Mouse (Mus musculus) kidney, embryonic 14.5 days (tissue): ENCODE measurements around the gene Frmd4a. TPM values are rescaled to one million over a fixed set of nuclear protein-coding genes. Genes with fewer than 3 reads are reported as not detected.

Experiments
- ATAC-seq: fragments of 200-750 bp; cut with Nextera tagmentation; 2 replicates; pipeline ENCODE4 v1.8.0; 2017; ENCODE audit warnings: moderate number of reproducible peaks, mild to moderate bottlenecking, moderate TSS enrichment, moderate library complexity; ENCODE audit not compliant: low FRiP score, low TSS enrichment
- H3K27ac ChIP-seq: fragments of 300-500 bp; sonication (generic); 2 replicates; pipeline ENCODE4 v1.5.1; 2014; ENCODE audit warnings: low read depth, mild to moderate bottlenecking, low read length, moderate library complexity, mixed read lengths
- H3K27me3 ChIP-seq: fragments of 300-500 bp; sonication (generic); 2 replicates; pipeline ENCODE4 v1.6.1; 2014; ENCODE audit warnings: mild to moderate bottlenecking, low read length; ENCODE audit not compliant: control insufficient read depth, insufficient read depth
- H3K36me3 ChIP-seq: fragments of 300-500 bp; sonication (generic); 2 replicates; pipeline ENCODE4 v1.6.1; 2014; ENCODE audit warnings: low read length, mixed read lengths; ENCODE audit not compliant: control insufficient read depth, insufficient read depth
- H3K4me1 ChIP-seq: fragments of 300-500 bp; sonication (generic); 2 replicates; pipeline ENCODE4 v1.6.1; 2014; ENCODE audit warnings: low read length, mixed read lengths; ENCODE audit not compliant: control insufficient read depth, insufficient read depth
- H3K4me2 ChIP-seq: fragments of 300-500 bp; sonication (generic); replicated peaks from 2 replicates; pipeline ENCODE4 v1.6.1; 2014; ENCODE audit warnings: low read depth, mild to moderate bottlenecking, low read length
- H3K4me3 ChIP-seq: fragments of 300-500 bp; sonication (generic); 2 replicates; pipeline ENCODE4 v1.5.1; 2014; ENCODE audit warnings: mild to moderate bottlenecking, low read length
- H3K9ac ChIP-seq: fragments of 300-500 bp; sonication (generic); 2 replicates; pipeline ENCODE4 v1.6.1; 2014; ENCODE audit warnings: low read depth, mild to moderate bottlenecking, low read length, moderate library complexity
- H3K9me3 ChIP-seq: fragments of 300-500 bp; sonication (generic); 2 replicates; pipeline ENCODE4 v1.6.1; 2016; ENCODE audit warnings: low read length; ENCODE audit not compliant: control insufficient read depth
- WGBS: fragments of 180-500 bp; shearing (Covaris S2); extraction: QIAGEN DNeasy Blood & Tissue Kit; methylation state at CpG from one replicate; pipeline ENCODE4 v1.1.7; 2014; 5-methylcytosine and 5-hydroxymethylcytosine counted together
- polyA plus RNA-seq: library from polyadenylated mRNA; unstranded; fragments of >200 nt; fragmentation: Nextera tagmentation; extraction: Ambion mirVana; gene quantifications from 2 replicates; pipeline ENCODE4 v1.2.1, GENCODE M21; 2014

Frmd4a gene
- polyA plus RNA-seq, 1 experiment from 2014 or later = 39.2 TPM

GRCm38 (mm10) chr2:4267377-4267776 lies 249.9 kb downstream of the Frmd4a start:
- H3K4me2 ChIP-seq = no peak overlapping the region
- H3K9ac ChIP-seq = no peak overlapping the region
- no peak for ATAC-seq
- no peaks in the 10 kb centered on the region for H3K36me3 ChIP-seq
- H3K9me3 ChIP-seq = no peaks in the 10 kb centered on the region
- 89% methylated on average over 7 of the region's 7 CpGs for WGBS
- H3K27ac ChIP-seq = no peak overlapping the region
- no peaks in the 10 kb centered on the region for H3K4me1 ChIP-seq
- no peaks in the 10 kb centered on the region for H3K27me3 ChIP-seq
- no peak overlapping the region for H3K4me3 ChIP-seq

GRCm38 (mm10) chr2:4282777-4283176 lies 265.3 kb downstream of the Frmd4a start:
- no peaks in the 10 kb centered on the region for H3K9me3 ChIP-seq
- H3K27ac ChIP-seq = no peak overlapping the region
- H3K9ac ChIP-seq = no peak overlapping the region
- WGBS = 18% methylated on average over 5 of the region's 5 CpGs
- H3K27me3 ChIP-seq = no peaks in the 10 kb centered on the region
- peak; percentile 55; the same call in 1 of the 2 replicates for ATAC-seq
- peaks cover 10% of the 10 kb centered on the region; the same call in 1 of the 2 replicates for H3K4me1 ChIP-seq
- H3K36me3 ChIP-seq = no peaks in the 10 kb centered on the region
- H3K4me2 ChIP-seq = no peak overlapping the region
- H3K4me3 ChIP-seq = no peak overlapping the region

GRCm38 (mm10) chr2:4285693-4286291 lies 268.3 kb downstream of the Frmd4a start:
- no peaks in the 10 kb centered on the region for H3K36me3 ChIP-seq
- WGBS = 11% methylated on average over 4 of the region's 4 CpGs
- H3K4me2 ChIP-seq = no peak overlapping the region
- H3K9ac ChIP-seq = no peak overlapping the region
- no peaks in the 10 kb centered on the region for H3K9me3 ChIP-seq
- H3K4me3 ChIP-seq = no peak overlapping the region
- H3K27me3 ChIP-seq = no peaks in the 10 kb centered on the region
- H3K4me1 ChIP-seq = peaks cover 10% of the 10 kb centered on the region; the same call in 1 of the 2 replicates
- no peak overlapping the region for H3K27ac ChIP-seq
- peak; percentile 45; the same call in 1 of the 2 replicates for ATAC-seq

GRCm38 (mm10) chr2:4286390-4286901 lies 268.9 kb downstream of the Frmd4a start:
- H3K9ac ChIP-seq = no peak overlapping the region
- no peak; the same call in 1 of the 2 replicates for ATAC-seq
- WGBS = 43% methylated on average over 8 of the region's 8 CpGs
- H3K36me3 ChIP-seq = no peaks in the 10 kb centered on the region
- no peak overlapping the region for H3K27ac ChIP-seq
- no peaks in the 10 kb centered on the region for H3K9me3 ChIP-seq
- no peak overlapping the region for H3K4me3 ChIP-seq
- H3K4me1 ChIP-seq = peaks cover 10% of the 10 kb centered on the region; the same call in 1 of the 2 replicates
- no peaks in the 10 kb centered on the region for H3K27me3 ChIP-seq
- no peak overlapping the region for H3K4me2 ChIP-seq

- H3K4me3 ChIP-seq = no peak overlapping the region
- ATAC-seq = no peak
- H3K9me3 ChIP-seq = no peaks in the 10 kb centered on the region
- no peak overlapping the region for H3K9ac ChIP-seq
- peaks cover 10% of the 10 kb centered on the region; the same call in 1 of the 2 replicates for H3K4me1 ChIP-seq
- 90% methylated on average over 2 of the region's 2 CpGs for WGBS
- no peak overlapping the region for H3K27ac ChIP-seq
- H3K36me3 ChIP-seq = no peaks in the 10 kb centered on the region
- no peaks in the 10 kb centered on the region for H3K27me3 ChIP-seq
- H3K4me2 ChIP-seq = no peak overlapping the region
Observed at GRCm38 (mm10) chr2:4290475-4290874, 273.0 kb downstream of the Frmd4a start.

- no peak overlapping the region for H3K27ac ChIP-seq
- WGBS = 53% methylated on average over 2 of the region's 2 CpGs
- H3K36me3 ChIP-seq = no peaks in the 10 kb centered on the region
- H3K4me1 ChIP-seq = peaks cover 8% of the 10 kb centered on the region; the same call in 1 of the 2 replicates
- ATAC-seq = no peak
- H3K4me2 ChIP-seq = no peak overlapping the region
- H3K4me3 ChIP-seq = no peak overlapping the region
- no peak overlapping the region for H3K9ac ChIP-seq
- no peaks in the 10 kb centered on the region for H3K27me3 ChIP-seq
- no peaks in the 10 kb centered on the region for H3K9me3 ChIP-seq
Observed at GRCm38 (mm10) chr2:4291100-4291499, 273.6 kb downstream of the Frmd4a start.

- H3K27me3 ChIP-seq = no peaks in the 10 kb centered on the region
- H3K27ac ChIP-seq = no peak overlapping the region
- H3K4me3 ChIP-seq = no peak overlapping the region
- no peak for ATAC-seq
- no peak overlapping the region for H3K4me2 ChIP-seq
- WGBS = 93% methylated on average over 3 of the region's 3 CpGs
- no peaks in the 10 kb centered on the region for H3K36me3 ChIP-seq
- H3K4me1 ChIP-seq = peaks cover 5% of the 10 kb centered on the region; the same call in 1 of the 2 replicates
- H3K9me3 ChIP-seq = no peaks in the 10 kb centered on the region
- H3K9ac ChIP-seq = no peak overlapping the region
Observed at GRCm38 (mm10) chr2:4291671-4292070, 274.2 kb downstream of the Frmd4a start.

- Histone ChIP-seq H3K4me1 (peaks cover 15% of the 10 kb centered on the region), H3K27me3 (no peaks in the 10 kb centered on the region), H3K27ac (no peak overlapping the region), H3K4me3 (no peak overlapping the region), H3K4me2 (no peak overlapping the region), H3K9ac (no peak overlapping the region), H3K36me3 (no peaks in the 10 kb centered on the region), H3K9me3 (no peaks in the 10 kb centered on the region)
- 100% methylated on average over 1 of the region's 1 CpGs for WGBS
- no peak for ATAC-seq
Observed at GRCm38 (mm10) chr2:4293726-4294125, 276.2 kb downstream of the Frmd4a start.

GRCm38 (mm10) chr2:4295641-4296040 lies 278.1 kb downstream of the Frmd4a start:
- no peaks in the 10 kb centered on the region for H3K27me3 ChIP-seq
- H3K9ac ChIP-seq = no peak overlapping the region
- no peaks in the 10 kb centered on the region for H3K9me3 ChIP-seq
- peaks cover 33% of the 10 kb centered on the region for H3K4me1 ChIP-seq
- no peak overlapping the region for H3K4me3 ChIP-seq
- no peak overlapping the region for H3K4me2 ChIP-seq
- no peaks in the 10 kb centered on the region for H3K36me3 ChIP-seq
- no peak overlapping the region for H3K27ac ChIP-seq
- ATAC-seq = no peak
